Mouse (Mus musculus): Measurements from ENCODE around the gene Slc16a7.

The Slc16a7 gene

DNA sequence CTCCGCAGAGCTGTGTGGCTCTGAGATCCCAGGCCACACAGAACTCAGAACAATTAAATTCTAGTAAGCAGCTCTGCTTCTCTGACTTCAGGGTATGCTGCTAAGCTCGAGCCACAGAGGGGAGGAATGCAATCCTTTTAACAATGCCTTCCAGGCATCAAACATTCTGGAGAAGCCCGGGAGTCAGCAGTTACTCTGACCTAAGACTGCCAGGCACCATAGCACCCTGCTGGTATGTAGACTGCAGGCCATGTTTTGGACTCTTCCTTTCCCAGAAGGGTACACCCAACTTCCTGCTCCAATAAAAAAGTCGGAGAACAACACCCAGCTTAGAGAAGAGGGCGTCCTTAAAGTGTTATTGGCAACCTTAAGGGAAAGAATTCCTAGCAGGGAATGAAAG lies 205.1 kb downstream of the Slc16a7 start:
- DNase-seq (ENCODE audit: low read depth), result no peak

DNA sequence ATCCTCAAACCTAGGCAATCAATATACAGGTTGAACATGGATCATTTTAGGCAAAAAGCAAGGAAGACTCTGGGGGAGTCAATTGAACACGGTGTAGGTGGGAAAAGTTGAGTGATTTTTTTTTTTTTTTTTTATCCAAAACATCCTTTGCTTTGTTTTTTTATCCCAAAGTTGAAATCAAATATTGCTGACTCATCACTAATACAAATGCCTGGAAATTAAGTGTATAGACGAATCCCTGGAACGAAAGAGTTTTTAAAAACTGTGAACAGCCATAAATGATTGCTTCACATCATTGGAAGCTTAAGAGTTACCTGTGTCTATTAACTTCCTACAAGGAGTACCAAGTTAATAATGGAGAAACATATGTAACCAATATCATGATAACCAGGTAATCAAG lies 206.7 kb downstream of the Slc16a7 start:
- no peak for DNase-seq (ENCODE audit: low read depth)

DNA sequence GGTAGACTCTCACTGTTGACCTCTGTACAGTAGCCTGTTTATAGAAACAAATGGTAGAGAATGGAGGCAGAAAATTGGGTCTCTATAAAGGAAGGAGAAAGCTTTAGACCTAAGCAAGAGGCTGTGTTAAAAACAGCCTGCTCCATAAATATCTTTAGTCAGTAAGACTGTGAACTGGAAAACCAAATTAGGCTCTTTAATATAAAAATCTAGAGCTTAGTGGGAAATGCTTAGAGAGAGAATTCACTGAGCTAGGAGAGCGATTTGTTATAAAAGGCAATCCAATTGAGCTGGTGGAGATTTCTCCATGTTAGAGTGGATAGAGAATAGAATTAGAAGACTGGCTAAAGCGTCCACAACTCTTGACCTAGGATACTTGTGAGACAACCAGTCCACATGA lies 211.5 kb downstream of the Slc16a7 start:
- DNase-seq (ENCODE audit: low read depth), result no peak

DNA sequence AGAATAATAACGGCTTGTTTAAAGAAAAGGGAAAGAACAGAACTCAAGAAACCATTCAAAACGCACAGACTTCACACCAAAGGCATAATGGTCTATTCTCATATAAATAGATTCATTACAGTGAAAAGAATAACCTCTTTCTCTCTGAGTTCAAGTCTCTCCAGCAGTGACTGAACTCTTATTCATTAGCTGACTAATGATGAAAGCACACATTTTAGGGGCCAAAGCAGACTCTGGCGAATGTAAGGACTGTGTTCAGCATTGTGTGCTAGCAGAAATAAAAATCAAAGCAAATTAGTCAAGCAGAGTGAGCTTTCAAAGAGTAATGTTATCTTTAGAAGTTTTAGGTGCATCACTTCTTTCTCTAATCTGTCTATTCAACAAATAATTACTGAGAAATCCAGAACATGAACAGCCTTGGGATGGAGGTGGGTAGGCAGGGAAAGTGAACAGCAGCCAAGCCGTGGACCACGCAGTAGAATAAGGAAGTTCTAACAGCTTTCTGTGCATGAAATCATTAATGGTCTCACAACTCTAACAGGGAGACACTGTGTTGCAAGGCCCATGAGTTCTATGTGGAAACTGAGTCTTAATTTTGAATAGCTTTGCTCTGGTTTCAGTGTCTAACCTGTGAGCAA lies 214.1 kb downstream of the Slc16a7 start:
- DNase-seq (ENCODE audit: low read depth), result peak; percentile 5

DNA sequence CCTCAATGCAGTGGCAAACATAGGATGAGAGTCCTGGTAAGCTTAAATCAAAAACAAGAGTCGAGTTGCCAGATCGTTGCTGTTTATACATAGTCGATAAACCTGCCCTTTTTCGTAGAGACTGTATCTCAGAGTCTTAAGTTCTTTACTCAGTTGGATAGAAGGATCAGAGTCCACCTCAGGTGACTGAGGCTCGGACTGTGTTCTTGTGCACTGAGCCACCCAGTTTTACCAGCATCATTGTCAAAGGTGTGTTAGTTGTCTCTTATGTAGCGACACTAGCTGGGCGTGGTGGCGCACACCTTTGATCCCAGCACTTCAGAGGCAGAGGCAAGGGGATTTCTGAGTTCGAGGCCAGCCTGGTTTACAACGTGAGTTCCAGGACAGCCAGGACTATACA lies 217.6 kb downstream of the Slc16a7 start:
- DNase-seq (ENCODE audit: low read depth), result no peak

DNA sequence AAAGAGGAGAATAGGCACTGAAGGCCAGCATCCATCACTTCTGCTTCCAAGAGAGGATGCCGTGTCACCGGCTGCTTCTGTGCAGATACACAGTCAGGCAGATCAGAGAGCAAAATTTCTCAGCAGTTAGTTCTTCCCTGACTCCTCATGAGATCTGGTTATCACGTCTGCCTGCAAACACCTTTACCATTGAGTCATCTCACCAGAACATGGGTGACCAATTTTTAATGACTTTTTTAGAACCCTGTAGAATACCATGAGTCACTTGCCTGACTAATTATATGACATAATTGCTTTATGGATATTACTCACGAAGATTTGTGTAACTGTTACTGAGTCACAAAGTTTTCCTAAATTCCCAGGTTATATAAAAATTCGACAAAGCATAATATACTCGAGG lies 218.1 kb downstream of the Slc16a7 start:
- no peak for DNase-seq (ENCODE audit: low read depth)
